Mouse (Mus musculus): ENCODE data around the gene Sun3. TPM values are rescaled to one million over a fixed set of nuclear protein-coding genes. Genes with fewer than 3 reads are reported as not detected.

The Sun3 gene
- total RNA-seq, 2 experiments from 2014 or later, result 0.60 to 0.73 TPM

GRCm38 (mm10) chr11:8978154-8978553, 70.6 kb downstream of the Sun3 start:
- DNase-seq, result no peak

GRCm38 (mm10) chr11:8973166-8973565, 75.6 kb downstream of the Sun3 start, which contains the start of gene Pkd1l1:
Gene Pkd1l1, minus strand, starts transcription at chr11:8973266.
- DNase-seq, result no peak

GRCm38 (mm10) chr11:8972093-8972492, 76.7 kb downstream of the Sun3 start:
- no peak for DNase-seq

GRCm38 (mm10) chr11:8970509-8970908, 78.3 kb downstream of the Sun3 start:
- DNase-seq, result no peak

- no peak for DNase-seq
Observed at GRCm38 (mm10) chr11:8968094-8968493, 80.7 kb downstream of the Sun3 start.

Other genes with a start within 250 kb of the Sun3 start
- gene Pkd1l1, start 75.7 kb downstream of the Sun3 start, total RNA-seq (2021), result under 1 TPM in 1 of 2 experiments, not detected in 1; 0.07 TPM
- 10 to 100 TPM; 13.2 to 16.2 TPM for gene Hus1, start 37.8 kb downstream of the Sun3 start, total RNA-seq (2021)
- 1 to 10 TPM in 1 of 2 experiments, under 1 TPM in 1; 0.87 to 1.3 TPM for gene Gm11992, start 397 bp downstream of the Sun3 start, total RNA-seq (2021)
- gene Upp1, start 69.1 kb upstream of the Sun3 start, total RNA-seq (2021), result 1 to 10 TPM; 1.8 to 2.9 TPM
- gene Abca13, start 143.0 kb upstream of the Sun3 start, total RNA-seq (2021), result under 1 TPM in 1 of 2 experiments, not detected in 1; 0.02 TPM

Data from layer of hippocampus, postnatal 36 days (tissue).